Mouse (Mus musculus): ENCODE results near the gene Lgr4.

Gene Lgr4

GRCm38 (mm10) chr2:110017087-110017486 lies 99.6 kb downstream of the Lgr4 start:
- DNase-seq (ENCODE audit: low read depth, low spot score): no peak

- DNase-seq (ENCODE audit: low read depth, low spot score): peak; percentile 98
Observed at GRCm38 (mm10) chr2:110017616-110018505, 100.4 kb downstream of the Lgr4 start, which contains the start of gene Ccdc34. Gene Ccdc34, plus strand, starts transcription at chr2:110017817.

- no peak for DNase-seq (ENCODE audit: low read depth, low spot score)
Observed at GRCm38 (mm10) chr2:110019656-110020055, 102.2 kb downstream of the Lgr4 start.

- DNase-seq (ENCODE audit: low read depth, low spot score): no peak
Observed at GRCm38 (mm10) chr2:110020430-110020829, 103.0 kb downstream of the Lgr4 start.

- DNase-seq (ENCODE audit: low read depth, low spot score): no peak
Observed at GRCm38 (mm10) chr2:110036265-110036664, 118.8 kb downstream of the Lgr4 start.

- DNase-seq (ENCODE audit: low read depth, low spot score): no peak
Observed at GRCm38 (mm10) chr2:110036665-110037064, 119.2 kb downstream of the Lgr4 start.

GRCm38 (mm10) chr2:110037221-110037620 lies 119.8 kb downstream of the Lgr4 start:
- no peak for DNase-seq (ENCODE audit: low read depth, low spot score)

- DNase-seq (ENCODE audit: low read depth, low spot score): no peak
Observed at GRCm38 (mm10) chr2:110038341-110038740, 120.9 kb downstream of the Lgr4 start.

- no peak for DNase-seq (ENCODE audit: low read depth, low spot score)
Observed at GRCm38 (mm10) chr2:110042861-110043760, 125.7 kb downstream of the Lgr4 start.

GRCm38 (mm10) chr2:110058424-110058823 lies 141.0 kb downstream of the Lgr4 start:
- DNase-seq (ENCODE audit: low read depth, low spot score): no peak

- no peak for DNase-seq (ENCODE audit: low read depth, low spot score)
Observed at GRCm38 (mm10) chr2:110063131-110063530, 145.7 kb downstream of the Lgr4 start.
